Mouse (Mus musculus) c-Kit-positive CD71-negative TER-119-negative erythroid progenitor cells, embryonic 14.5 days (primary cell): ENCODE results near the gene Rpp14.
"Not testable (repeated sequence)": the region's sequence is repeated elsewhere in the genome, so short reads cannot be mapped to it uniquely, and the experiment has no call there.

Experiments
- DNase-seq: peaks from one replicate; pipeline ENCODE4 v3.0.0-alpha.2; 2013; ENCODE audit warnings: low read depth

The Rpp14 gene

DNA sequence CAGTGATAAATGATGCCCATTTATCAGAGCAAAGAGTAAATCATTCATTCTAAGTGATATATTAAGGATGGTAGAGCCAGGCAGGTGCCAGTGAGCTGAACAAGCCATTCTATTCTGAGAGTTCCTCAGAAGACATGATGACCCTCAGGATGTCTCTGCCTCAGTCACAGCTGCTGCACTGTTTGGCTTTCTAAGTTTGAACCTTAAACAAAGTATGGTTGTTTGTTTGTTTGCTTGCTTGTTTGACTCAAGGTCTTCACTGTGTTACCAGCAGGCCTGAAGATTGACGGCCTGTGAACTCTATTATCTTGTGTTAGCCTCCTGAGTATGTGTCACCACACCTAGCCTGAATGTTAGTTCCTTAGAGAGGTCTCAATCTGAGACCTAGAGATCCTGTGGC is 34.6 kb downstream of the Rpp14 start:
- no peak for DNase-seq

GRCm38 (mm10) chr14:8115772-8116171 is 35.6 kb downstream of the Rpp14 start:
- DNase-seq: no peak

- DNase-seq: no peak
Observed at GRCm38 (mm10) chr14:8117371-8117770, 37.2 kb downstream of the Rpp14 start.

GRCm38 (mm10) chr14:8119454-8119853 is 39.3 kb downstream of the Rpp14 start:
- no peak for DNase-seq

DNA sequence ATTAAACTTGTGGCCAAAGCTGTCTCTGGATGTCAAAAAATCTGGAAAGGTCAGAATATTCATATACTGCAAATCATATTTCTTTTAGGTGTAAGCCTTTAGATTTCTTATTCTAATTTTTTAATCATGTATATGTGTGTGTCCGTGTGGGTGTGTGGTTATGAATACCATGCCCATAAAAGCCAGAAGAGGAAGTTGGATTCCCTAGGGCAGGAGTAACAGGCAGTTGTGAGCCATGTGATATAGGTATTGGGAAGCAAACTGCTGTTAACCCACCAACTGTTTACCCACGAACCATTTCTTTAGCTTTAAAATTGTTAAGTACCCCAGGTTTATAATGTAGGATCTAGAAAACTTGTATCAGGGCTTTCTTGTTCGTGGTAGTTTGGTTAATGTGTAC is 39.7 kb downstream of the Rpp14 start:
- no peak for DNase-seq

- DNase-seq: no peak
Observed at GRCm38 (mm10) chr14:8123141-8123540, 43.0 kb downstream of the Rpp14 start.

- DNase-seq: not testable (repeated sequence)
Observed at GRCm38 (mm10) chr14:8123611-8124010, 43.4 kb downstream of the Rpp14 start.

GRCm38 (mm10) chr14:8124046-8124881 is 44.1 kb downstream of the Rpp14 start:
- DNase-seq: no peak

DNA sequence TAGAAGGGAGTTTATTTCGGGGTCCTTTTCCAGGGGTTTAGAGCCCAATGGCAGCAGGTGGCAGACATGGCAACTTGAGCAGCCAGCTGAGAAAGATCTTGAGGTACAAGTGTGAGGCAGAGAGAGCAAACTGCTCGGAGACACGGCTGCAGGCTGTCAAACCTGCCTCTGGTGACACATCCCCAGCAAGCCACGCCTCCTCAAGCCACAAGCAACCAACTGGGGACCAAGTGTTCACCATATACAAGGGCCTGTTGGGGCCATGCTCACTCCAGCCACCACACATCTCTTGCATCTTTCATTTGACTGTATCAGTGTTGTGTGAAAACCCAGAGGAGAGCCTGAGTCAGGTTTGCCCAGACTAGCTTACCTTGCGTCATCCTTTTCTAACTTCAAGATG is 47.8 kb downstream of the Rpp14 start:
- no peak for DNase-seq

- no peak for DNase-seq
Observed at GRCm38 (mm10) chr14:8132789-8133188, 52.6 kb downstream of the Rpp14 start.

DNA sequence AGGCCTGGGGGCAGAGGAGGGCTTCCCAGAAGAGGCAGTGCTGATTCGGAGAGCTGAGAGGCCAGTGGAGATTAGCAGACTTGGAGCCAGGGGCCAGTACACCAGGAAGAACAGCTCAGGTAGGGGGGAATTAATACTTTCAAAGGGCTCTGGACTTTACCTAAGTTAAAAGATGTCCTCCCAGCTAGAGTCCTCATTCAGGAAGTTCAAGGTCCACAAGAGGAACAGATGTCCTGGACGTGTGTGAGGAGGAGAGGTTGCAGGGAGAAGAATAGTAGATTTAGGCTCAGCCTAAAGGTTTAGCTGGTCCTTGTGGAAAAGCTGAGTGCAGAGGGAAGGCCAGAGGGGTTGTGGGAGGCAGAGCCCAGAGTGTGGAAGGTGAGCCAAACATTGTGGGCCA is 54.1 kb downstream of the Rpp14 start:
- DNase-seq: no peak

GRCm38 (mm10) chr14:8135130-8135529 is 55.0 kb downstream of the Rpp14 start:
- DNase-seq: no peak

- no peak for DNase-seq
Observed at GRCm38 (mm10) chr14:8139724-8140710, 59.9 kb downstream of the Rpp14 start.

GRCm38 (mm10) chr14:8141131-8141530 is 61.0 kb downstream of the Rpp14 start:
- DNase-seq: no peak
